Mouse (Mus musculus) G1E-ER4 (cell line): Measurements from ENCODE around the gene Lgals2. TPM values are rescaled to one million over a fixed set of nuclear protein-coding genes. Genes with fewer than 3 reads are reported as not detected.

ENCODE experiments used
- GATA1 ChIP-seq: IDR thresholded peaks from one replicate; pipeline ENCODE4 v1.8.0; 2012; ENCODE audit warnings: low read length, inconsistent platforms
- polyA plus RNA-seq: library from polyadenylated mRNA; stranded (reverse); fragments of >175 nt; gene quantifications from 2 replicates; pipeline ENCODE4 v1.2.3, GENCODE M21; 2012

The Lgals2 gene
- polyA plus RNA-seq = not detected in 2 replicates

DNA sequence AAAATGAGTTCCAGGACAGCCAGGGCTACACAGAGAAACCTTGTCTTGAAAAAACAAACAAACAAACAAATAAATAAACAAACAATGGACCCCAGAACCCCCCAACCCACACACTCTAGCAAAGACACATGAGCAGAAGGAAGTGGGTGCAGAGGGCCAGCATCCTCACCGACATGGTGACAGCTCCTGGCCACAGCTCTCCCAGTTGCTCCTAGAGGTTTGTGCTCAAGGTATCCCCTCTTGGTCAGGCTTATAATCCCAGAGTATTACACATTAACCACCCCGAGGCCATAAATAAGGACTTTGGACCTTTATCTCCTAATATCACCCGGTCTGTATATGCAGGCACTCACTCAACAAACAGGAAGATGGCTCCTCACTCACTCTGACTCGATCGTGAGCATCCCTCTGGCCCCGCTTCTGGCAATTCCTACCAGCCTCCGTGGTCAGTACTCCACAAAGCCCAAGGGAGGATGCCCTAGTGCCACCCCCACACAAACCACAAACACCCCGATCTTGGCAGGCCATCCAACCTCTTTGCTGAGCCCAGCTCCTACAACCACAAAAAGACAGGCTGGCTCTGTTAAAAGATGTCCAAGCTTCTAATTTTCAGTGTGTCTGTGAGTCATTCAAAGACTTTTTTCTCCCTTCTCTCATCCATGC is at the start of gene Lgals2:
TSS of gene Lgals2 (minus strand) at position 227 of the 663 bp plus-strand sequence.
- no peak for TF ChIP-seq GATA1

DNA sequence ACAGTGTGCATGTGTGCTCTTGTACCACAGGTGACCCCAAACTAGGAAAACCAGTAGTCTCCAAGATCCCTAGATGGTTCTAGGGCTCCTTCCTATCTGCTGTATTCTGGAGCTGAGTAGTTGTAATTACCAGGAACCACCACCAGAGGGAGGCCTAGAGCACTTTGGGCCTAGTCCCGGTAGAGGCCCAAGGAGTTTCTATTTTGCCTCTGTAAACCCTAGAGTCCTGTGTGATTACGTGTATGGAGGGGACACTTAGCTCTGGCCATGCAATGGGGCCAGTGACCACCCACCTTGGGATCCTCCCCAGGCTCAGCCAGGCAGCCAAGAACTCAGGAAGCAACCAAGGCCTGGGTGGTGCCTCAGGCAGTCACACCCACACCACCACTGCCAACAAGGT is 47.9 kb upstream of the Lgals2 start:
- TF ChIP-seq GATA1 = no peak

DNA sequence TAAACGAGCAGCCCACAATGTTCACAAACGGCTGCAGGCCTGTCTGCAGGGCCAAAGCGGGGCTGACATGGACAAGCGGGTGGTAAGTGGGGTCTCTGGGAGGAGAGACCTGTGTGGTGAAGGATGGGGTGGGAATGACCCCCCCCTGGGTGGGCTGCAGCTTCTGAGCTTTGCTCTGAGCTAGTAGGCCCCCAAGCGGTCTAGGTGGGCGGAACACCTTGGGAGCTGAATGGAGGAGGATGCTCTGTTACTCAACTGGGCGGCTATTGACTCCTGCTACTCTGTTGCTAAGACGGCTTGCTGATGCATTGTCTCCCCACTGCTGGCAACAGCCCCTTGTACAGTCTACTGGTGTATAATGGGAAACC is 46.1 kb upstream of the Lgals2 start:
- TF ChIP-seq GATA1 = no peak

DNA sequence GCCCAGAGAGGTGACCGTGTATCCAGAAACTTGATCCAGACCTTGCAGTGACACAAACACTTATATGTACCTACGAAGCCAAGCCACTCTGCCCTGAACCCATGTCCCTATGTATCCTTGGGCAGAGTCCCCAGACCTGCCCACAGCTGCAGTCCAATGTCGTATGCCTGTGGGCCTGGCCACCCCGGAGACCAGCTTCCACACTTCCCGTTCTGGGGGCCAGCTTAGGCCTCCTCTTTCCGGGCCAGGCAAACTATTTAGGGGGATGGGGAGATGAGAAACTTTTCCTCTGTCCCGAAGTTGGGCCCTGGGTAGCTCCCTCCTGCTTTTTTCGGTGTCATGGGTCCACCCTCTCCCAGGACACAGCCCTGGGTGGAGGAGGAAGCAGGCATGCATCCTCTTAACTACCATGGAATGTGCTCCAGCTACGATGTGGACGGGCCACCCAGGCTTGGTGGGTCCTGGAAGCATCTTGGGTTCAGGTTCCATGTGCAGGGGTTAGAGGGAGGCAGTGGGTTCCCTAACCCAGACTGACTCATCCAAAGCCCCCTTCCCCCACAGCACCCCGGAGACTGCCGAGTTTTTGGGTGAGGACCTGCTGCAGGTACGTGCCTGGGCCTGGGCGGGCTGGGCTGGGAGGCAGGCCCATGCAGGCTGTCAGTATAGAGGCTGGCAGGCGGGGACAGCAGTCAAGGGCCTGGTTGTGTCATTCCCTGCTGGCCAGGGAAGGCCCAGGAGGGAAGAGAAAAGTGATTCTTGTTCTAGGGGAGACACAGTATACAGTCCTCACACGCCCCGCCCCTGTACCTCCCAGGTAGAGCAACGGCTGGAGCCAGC is 45.5 kb upstream of the Lgals2 start:
- TF ChIP-seq GATA1 = no peak

DNA sequence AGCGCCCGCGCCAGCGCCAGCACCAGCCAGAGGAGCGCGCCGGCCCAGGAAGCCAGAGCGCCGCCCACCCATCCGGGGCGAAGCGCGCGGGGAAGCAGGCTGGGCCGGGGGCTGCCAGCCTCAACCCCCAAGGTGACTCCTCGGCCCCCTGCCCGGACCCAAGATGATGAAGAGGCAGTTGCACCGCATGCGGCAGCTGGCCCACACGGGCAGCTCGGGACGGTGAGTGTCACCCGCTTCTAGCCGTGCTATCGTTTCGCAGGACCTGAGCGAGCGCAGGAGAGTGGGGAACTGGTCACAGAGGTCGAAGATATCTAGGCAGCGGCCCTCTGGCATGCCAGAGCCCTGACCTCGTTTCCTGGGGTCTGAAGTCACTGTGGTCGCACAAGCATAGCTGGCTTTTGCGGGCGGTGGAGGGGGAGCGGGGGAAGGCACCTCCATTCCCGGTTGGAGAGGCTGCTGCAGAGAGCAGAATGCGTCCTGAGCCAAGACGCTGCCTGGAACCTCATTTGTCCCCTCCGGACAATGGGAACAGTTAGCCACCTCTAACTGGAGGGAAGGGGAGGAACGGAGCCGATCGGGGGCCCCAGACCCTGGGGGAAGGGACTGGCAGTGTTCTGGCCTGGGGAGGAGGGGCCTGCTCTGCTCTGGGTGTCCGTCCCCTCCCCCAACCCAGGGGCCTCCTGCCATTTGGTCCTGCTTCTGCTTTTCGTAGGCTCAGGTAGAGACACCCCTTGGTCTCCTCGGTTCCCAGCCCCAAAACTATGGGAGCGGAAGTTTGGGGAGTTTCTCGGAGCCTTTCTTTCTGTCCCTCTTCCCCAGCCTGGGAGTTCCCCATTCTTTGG is 44.6 kb upstream of the Lgals2 start, which contains the start of gene Sh3bp1:
TSS of gene Sh3bp1 (plus strand) at position 29 of the 845 bp plus-strand sequence.
- no peak for TF ChIP-seq GATA1

DNA sequence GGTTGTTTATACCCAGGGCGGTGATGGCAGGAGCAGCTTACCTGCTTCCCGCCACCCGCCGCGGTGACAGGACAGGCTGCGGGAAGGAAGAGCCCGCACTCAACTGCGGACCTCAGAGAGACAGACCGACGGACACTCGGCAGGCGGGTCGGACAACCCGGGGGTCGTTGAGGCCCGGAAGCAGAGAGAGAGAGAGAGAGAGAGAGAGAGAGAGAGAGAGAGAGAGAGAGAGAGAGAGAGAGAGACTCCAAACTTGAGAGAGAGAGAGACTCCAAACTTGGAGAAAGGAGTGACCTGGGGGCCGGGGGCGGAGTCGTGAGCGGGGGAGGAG is 44.0 kb upstream of the Lgals2 start, which contains the start of gene Gm49510:
TSS of gene Gm49510 (plus strand) at position 259 of the 331 bp plus-strand sequence.
- no peak for TF ChIP-seq GATA1

DNA sequence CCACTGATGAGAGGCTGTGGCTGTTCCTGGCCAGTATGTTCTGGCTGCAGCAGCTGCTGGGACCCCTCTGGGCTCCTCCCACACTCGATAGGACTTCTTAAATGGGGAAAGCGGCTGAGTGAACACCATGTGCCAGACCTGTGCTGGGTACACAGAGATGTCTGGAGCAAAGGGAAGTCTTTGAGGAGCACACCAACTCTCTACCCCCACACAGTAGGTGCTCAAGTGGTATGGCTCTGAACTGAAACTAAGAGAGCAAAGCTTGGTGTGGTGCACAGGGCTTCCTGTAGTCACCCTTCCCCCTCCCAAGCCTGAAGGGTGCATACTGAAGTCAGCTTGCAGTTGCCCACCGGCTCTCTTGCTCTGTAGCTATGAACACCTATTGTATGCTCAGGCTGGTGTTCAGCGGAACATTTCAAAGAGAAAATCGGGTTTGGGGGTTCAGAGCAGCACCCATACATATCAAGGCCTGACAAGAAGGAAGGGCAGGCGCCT is 43.2 kb upstream of the Lgals2 start:
- no peak for TF ChIP-seq GATA1

DNA sequence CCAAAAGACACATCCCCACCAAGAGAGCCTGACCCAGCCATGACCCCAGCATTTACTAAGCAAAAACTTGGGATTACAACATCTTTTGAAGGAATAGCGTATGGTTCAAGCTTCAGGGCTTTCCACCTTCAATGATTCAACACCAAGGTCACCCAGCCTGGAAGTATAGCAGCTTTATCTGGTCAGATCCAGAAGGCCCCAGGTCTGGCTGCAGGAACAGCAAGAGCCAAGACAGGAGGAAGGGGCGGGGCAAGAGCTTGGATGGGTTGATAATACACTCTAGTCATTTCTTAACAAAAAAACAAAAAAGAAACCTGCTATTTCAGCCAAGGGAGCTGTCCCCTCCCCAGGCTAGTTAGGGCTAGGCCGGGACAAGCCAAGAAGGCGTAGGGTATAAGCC is 42.2 kb upstream of the Lgals2 start:
- no peak for TF ChIP-seq GATA1

DNA sequence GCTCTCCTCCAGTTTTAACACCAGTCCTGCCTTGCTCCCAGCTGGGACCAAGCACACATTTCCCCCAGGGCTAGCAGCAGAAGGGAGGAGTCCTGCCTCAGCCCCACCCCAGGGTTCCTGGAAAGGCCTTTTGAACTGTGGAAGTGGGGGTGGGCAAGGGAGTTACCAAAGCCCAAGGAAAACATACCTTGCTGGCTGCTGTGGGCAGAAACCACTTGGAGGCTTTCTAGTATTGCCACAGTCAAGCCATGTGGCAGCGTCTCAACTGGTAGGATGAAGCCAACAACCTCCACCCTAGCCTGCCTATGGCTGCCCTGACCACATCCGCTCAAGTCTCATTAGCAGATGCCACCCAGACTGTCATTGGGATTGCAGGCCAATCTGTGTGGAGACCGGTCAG is 40.8 kb upstream of the Lgals2 start:
- no peak for TF ChIP-seq GATA1

DNA sequence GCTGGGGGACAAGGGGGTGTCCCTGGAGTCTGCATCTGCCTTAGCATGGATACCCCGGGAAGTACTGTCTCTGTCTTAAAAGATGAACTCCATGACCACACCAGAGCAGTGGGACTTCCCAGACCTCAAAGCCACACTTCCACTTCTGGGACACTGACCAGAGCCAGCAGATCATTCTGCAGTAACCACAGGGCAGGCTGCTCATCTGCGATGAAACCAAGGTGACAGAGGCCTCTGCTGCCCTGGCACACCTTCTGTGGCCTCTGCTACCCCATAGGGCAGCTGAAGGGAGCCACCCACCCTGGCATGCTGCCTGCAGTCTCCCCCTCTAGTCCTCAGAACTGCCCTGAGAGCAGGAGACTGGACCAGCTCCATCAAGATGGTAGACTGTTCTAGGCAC is 40.4 kb upstream of the Lgals2 start:
- TF ChIP-seq GATA1 = no peak

DNA sequence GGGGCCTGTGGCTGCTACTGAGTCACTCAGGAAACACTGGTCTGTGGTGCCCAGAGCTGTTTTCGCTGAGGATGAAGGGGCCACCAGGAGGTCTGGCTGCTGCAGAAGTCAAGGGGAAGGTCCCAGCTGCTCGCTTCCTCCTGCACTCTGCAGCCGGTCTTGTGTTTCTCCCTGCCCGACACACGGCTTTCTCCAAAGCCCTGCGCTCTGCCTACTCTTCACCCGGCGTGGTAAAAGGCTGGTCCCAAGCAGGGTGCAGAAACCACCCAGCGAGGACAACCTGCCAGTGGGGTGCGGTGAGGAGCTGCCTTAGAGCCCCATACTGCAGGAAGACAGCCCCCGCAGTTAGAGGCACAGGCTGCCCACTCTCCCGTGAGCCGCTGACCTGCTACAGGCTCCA is 39.4 kb upstream of the Lgals2 start:
- no peak for TF ChIP-seq GATA1

DNA sequence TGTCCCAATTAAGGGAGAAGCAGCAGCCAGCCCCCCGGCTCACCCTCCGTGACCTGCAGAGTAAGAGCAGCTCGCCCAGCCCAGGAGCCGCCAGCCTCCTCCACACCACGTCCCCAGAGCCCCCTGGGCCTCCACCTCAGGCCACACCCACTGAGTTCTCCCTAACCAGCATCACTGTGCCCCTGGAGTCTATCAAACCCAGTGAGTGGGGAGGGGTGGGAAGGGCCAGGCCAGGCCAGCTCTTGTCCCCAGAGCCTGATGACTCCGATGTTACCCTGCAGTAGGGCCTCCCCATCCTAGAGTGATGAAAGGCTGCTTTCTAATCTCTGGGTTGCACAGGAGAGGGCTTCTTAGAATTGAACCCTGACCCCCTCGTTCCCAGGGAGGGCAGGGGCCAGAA is 37.1 kb upstream of the Lgals2 start:
- no peak for TF ChIP-seq GATA1

DNA sequence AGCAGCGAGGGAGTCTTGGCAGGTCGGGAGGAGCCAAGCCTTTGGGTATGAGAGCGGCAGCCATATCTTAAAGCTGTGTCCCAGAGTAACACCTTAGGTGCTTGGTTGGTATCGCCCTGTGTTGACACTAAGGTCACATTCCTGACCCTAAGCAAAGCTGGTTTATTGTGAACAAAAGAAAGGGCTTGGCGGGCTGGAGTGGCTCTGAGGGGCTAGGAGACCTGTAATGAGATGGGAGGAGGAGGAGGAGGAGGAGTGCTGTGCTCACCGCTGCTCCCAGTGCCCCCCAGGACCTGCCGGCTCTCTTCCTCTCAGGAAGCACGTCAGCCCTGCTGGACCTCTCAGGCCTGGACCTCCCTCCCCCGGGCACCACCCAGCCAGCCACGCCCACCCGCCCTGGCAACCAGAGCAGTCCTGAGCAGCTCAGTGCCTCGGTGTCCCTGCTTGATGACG is 34.1 kb upstream of the Lgals2 start:
- no peak for TF ChIP-seq GATA1

DNA sequence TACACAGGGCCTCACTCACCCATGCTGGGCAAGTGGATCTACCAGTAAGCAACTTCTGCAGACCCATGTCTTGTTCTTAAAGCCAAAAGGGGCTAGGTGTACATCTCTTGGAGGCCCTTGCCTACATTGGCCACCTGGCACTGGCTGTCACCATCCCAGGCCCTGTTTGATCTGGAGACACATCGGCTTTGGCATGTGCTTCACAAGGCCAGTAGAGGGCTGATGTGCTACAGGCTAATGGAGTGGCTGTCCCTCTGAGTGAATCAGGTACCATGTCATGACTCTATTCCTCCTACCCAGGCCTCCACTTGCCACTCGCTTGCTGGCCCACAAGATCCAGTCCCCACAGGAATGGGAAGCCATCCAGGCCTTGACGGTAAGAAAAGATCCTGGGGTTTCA is 26.5 kb upstream of the Lgals2 start:
- TF ChIP-seq GATA1 = no peak

DNA sequence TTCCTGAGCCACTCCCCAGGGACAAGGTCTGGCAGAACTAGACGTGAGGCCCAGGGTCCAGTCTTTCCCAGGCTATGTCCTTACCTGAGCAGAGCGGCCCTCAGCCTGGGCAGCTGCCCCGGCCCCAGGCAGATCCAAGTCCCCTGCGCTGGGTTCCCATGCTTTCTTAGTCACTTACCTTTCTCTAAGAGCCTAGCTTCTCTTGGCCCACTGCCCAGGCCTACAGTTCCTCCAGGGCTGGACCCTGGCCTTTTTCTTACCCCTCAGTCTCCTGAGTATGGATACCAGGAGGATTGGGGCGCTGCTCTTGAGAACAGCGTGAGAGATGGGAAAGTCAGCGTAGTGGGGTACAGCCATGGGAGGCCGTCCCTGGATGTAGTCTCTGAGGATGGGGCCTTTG is 25.1 kb upstream of the Lgals2 start:
- TF ChIP-seq GATA1 = no peak
